Mouse (Mus musculus) cerebellum, adult 2 months (tissue): ENCODE results near the gene Rhd.
"Not testable (repeated sequence)": the region's sequence is repeated elsewhere in the genome, so short reads cannot be mapped to it uniquely, and the experiment has no call there.

ENCODE experiments used
- CTCF ChIP-seq: fragments of 200-500 bp; IDR thresholded peaks from 2 replicates; pipeline ENCODE4 v1.5.1; 2011; ENCODE audit warnings: low read depth, mild to moderate bottlenecking, control low read depth, low read length, moderate library complexity, borderline replicate concordance; ENCODE audit not compliant: insufficient read depth
- POLR2A ChIP-seq: fragments of 200-500 bp; IDR thresholded peaks from 2 replicates; pipeline ENCODE4 v1.6.1; 2011; ENCODE audit warnings: low read length, control low read depth, borderline replicate concordance; ENCODE audit not compliant: insufficient read depth

DNA sequence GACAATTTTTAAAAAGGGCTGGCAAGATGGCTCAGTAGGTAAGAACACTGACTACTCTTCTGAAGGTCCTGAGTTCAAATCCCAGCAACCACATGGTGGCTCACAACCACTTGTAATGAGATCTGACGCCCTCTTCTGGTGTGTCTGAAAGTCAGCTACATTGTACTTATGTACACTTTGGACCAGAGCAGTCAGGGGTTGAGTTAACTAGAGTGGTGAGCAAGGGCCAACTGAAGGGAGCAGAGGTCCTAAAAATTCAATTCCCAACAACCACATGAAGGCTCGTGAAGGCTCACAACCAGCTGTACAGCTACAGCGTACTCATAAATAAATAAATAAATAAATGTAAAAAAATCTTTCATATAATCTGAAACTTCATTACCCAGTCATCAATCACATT is 25.6 kb upstream of the Rhd start:
- not testable (repeated sequence) for TF ChIP-seq CTCF, POLR2A
